Mouse (Mus musculus) olfactory bulb, adult 2 months (tissue): ENCODE measurements around the gene Gpd2.

Experiments used
- CTCF ChIP-seq: fragments of 200-500 bp; IDR thresholded peaks from 2 replicates; pipeline ENCODE4 v1.5.1; 2012; ENCODE audit warnings: low read depth, mild to moderate bottlenecking, low read length, moderate library complexity; ENCODE audit not compliant: insufficient read depth
- POLR2A ChIP-seq: fragments of 200-500 bp; IDR thresholded peaks from 2 replicates; pipeline ENCODE4 v1.6.1; 2012; ENCODE audit warnings: mild to moderate bottlenecking, low read depth, low read length, moderate library complexity; ENCODE audit not compliant: insufficient read depth

DNA sequence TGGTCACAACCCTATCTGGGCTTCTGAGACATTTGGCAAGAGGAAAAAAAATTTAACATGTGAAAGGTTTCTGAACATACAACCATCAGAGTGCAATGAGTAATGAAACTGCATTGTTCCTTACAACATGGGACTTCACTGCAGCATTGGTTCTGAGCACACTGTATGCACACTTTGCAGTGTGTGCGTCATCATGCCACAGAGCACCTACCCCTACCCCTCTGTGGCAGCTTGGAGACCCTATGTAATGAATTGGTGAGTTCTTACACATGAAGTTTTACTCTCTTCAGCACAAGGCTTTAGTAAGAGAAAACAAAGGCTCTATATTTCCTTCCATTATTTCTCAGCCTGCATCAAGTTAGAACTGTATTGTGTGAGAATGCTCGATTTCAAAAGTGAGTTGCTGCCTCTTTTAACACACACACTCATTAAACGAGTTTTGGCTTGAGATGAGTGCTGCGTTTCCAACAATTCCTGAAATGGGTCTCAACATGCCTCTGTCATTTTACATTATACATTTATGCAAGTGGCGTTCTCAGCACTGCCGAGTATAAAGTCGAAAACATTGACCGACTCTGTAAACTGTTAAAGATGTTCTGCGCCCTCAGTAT, 177.2 kb downstream of the Gpd2 start:
- TF ChIP-seq POLR2A: no peak
- no peak for TF ChIP-seq CTCF
